Mouse (Mus musculus) forebrain, embryonic 10.5 days (tissue): ENCODE data around the gene Gm9887. TPM values are rescaled to one million over a fixed set of nuclear protein-coding genes. Genes with fewer than 3 reads are reported as not detected.
"Not testable (repeated sequence)": the region's sequence is repeated elsewhere in the genome, so short reads cannot be mapped to it uniquely, and the experiment has no call there.

Experiments
- DNase-seq: peaks from one replicate; pipeline ENCODE4 v3.0.0-alpha.2; 2017; ENCODE audit warnings: low spot score; ENCODE audit errors: extremely low spot score
- H3K27ac ChIP-seq: fragments of 300-500 bp; sonication (generic); 2 replicates; pipeline ENCODE4 v1.5.1; 2016; ENCODE audit warnings: mild to moderate bottlenecking
- H3K27me3 ChIP-seq: fragments of 300-500 bp; sonication (generic); 2 replicates; pipeline ENCODE4 v1.6.1; 2016; ENCODE audit warnings: mild to moderate bottlenecking; ENCODE audit not compliant: poor library complexity, severe bottlenecking
- H3K36me3 ChIP-seq: fragments of 300-500 bp; sonication (generic); replicated peaks from 2 replicates; pipeline ENCODE4 v1.6.1; 2016; ENCODE audit warnings: mild to moderate bottlenecking, moderate library complexity
- H3K4me1 ChIP-seq: fragments of 300-500 bp; sonication (generic); 2 replicates; pipeline ENCODE4 v1.6.1; 2016
- H3K4me3 ChIP-seq: fragments of 300-500 bp; sonication (generic); 2 replicates; pipeline ENCODE4 v1.5.1; 2016; ENCODE audit warnings: mild to moderate bottlenecking, moderate library complexity
- H3K9me3 ChIP-seq: fragments of 300-500 bp; sonication (generic); 2 replicates; pipeline ENCODE4 v1.6.1; 2016; ENCODE audit warnings: mild to moderate bottlenecking, moderate library complexity
- WGBS: fragments of 180-500 bp; shearing (Covaris S2); methylation state at CpG from one replicate; pipeline ENCODE4 v1.1.7; 2016; 5-methylcytosine and 5-hydroxymethylcytosine counted together
- polyA plus RNA-seq: library from polyadenylated mRNA; unstranded; fragments of >200 nt; fragmentation: Nextera tagmentation; extraction: Ambion mirVana; gene quantifications from 2 replicates; pipeline ENCODE4 v1.2.1, GENCODE M21; 2016

Gm9887 gene
- polyA plus RNA-seq, 1 experiment from 2014 or later: 1.2 TPM

GRCm38 (mm10) chr12:69402100-69402499, 29.8 kb upstream of the Gm9887 start:
- H3K4me1 ChIP-seq: no peaks in the 10 kb centered on the region
- H3K4me3 ChIP-seq: no peak overlapping the region
- WGBS: 71% methylated on average over 9 of the region's 9 CpGs
- no peaks in the 10 kb centered on the region for H3K9me3 ChIP-seq
- H3K36me3 ChIP-seq: no peaks in the 10 kb centered on the region
- no peaks in the 10 kb centered on the region for H3K27me3 ChIP-seq
- H3K27ac ChIP-seq: no peak overlapping the region
- DNase-seq: no peak

DNA sequence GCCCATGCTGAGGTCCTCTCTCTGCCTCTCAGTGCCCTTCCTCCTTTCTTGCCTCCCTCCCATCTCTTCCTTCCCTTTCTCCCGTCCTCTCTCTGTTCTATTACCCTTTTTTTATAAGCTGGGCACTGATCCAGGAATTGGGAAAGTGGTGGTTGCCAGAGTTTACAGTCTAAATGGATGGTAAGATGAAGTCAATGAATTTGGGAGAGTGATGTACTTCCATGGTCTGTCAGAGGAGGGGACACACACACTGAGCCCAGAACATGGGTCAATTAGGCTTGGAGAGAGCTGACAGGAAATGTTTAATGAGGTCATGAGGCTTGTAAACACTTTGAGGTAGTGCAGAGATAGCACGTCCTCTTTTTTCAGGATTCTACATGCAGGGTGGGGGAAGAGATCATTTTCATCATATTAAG, 28.6 kb upstream of the Gm9887 start:
- Histone ChIP-seq H3K4me3 (no peak overlapping the region), H3K36me3 (no peaks in the 10 kb centered on the region), H3K9me3 (no peaks in the 10 kb centered on the region), H3K4me1 (no peaks in the 10 kb centered on the region), H3K27me3 (no peaks in the 10 kb centered on the region), H3K27ac (no peak overlapping the region)
- no peak for DNase-seq
- WGBS: 54% methylated on average over 2 of the region's 2 CpGs

- H3K4me3 ChIP-seq: no peak overlapping the region
Observed at GRCm38 (mm10) chr12:69400367-69400766, 28.1 kb upstream of the Gm9887 start.

DNA sequence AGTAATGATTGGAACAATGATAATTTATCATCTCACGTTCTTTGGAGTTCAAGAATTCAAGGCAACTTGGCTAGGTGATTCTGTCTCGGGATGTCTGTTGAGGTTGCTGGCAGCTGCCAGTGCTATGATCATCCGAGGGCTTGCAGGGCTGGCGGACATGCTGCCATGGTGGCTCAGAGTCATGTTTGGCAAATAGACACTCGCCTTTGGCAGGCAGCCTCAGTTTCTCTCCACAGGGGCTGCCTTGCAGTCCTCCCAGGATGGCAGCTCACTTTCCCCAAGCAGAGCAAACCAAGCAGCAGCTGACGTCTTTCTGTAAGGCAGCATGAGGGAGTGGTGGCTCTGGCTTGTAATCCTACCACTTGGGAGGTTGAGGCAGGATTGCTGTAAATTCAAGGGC, 22.2 kb upstream of the Gm9887 start:
- H3K4me1 ChIP-seq: no peaks in the 10 kb centered on the region
- H3K27ac ChIP-seq: no peak overlapping the region
- no peaks in the 10 kb centered on the region for H3K9me3 ChIP-seq
- 85% methylated on average over 6 of the region's 6 CpGs for WGBS
- H3K27me3 ChIP-seq: no peaks in the 10 kb centered on the region
- H3K4me3 ChIP-seq: no peak overlapping the region
- H3K36me3 ChIP-seq: no peaks in the 10 kb centered on the region
- DNase-seq: no peak

More at GRCm38 (mm10) chr12:69400367-69400766, 28.1 kb upstream of the Gm9887 start:
- Histone ChIP-seq H3K36me3 (no peaks in the 10 kb centered on the region), H3K4me1 (no peaks in the 10 kb centered on the region), H3K27ac (no peak overlapping the region), H3K9me3 (no peaks in the 10 kb centered on the region), H3K27me3 (no peaks in the 10 kb centered on the region)
- no peak for DNase-seq
- 89% methylated on average over 4 of the region's 4 CpGs for WGBS

DNA sequence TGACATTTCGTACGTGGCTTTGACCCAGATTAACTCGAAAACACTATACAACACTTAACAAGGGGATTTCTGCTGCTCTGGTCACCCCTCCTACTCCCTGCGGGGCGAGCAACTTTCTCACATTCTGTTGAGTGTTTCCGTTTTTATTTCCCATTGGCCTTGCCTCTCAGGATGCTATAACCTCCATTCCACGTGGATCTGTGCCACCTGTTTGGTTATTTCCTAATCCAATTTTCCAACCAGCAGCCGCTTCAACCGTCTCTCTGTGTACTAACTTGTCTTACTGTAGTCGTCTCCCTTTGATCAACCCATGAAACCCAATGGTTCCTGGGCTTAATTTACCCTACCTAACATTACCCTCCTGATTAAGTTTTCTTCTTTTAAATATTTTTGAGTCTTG, 20.8 kb upstream of the Gm9887 start:
- Histone ChIP-seq H3K27me3 (no peaks in the 10 kb centered on the region), H3K4me3 (no peak overlapping the region), H3K9me3 (no peaks in the 10 kb centered on the region), H3K36me3 (no peaks in the 10 kb centered on the region), H3K4me1 (no peaks in the 10 kb centered on the region), H3K27ac (no peak overlapping the region)
- 82% methylated on average over 10 of the region's 10 CpGs for WGBS
- no peak for DNase-seq

GRCm38 (mm10) chr12:69390000-69390698, 17.9 kb upstream of the Gm9887 start:
- 80% methylated on average over 7 of the region's 7 CpGs for WGBS
- peaks cover 3% of the 10 kb centered on the region for H3K4me1 ChIP-seq
- no peaks in the 10 kb centered on the region for H3K9me3 ChIP-seq
- DNase-seq: no peak
- no peak overlapping the region for H3K4me3 ChIP-seq
- no peaks in the 10 kb centered on the region for H3K36me3 ChIP-seq
- H3K27me3 ChIP-seq: no peaks in the 10 kb centered on the region
- H3K27ac ChIP-seq: no peak overlapping the region

- no peak for DNase-seq
- Histone ChIP-seq H3K27ac (no peak overlapping the region), H3K4me1 (peaks cover 3% of the 10 kb centered on the region)
Observed at GRCm38 (mm10) chr12:69389273-69389938, 17.1 kb upstream of the Gm9887 start.

GRCm38 (mm10) chr12:69388321-69388869, 16.1 kb upstream of the Gm9887 start:
- 96% methylated on average over 10 of the region's 10 CpGs for WGBS
- H3K27ac ChIP-seq: no peak overlapping the region
- no peaks in the 10 kb centered on the region for H3K36me3 ChIP-seq
- no peaks in the 10 kb centered on the region for H3K9me3 ChIP-seq
- H3K4me1 ChIP-seq: peaks cover 3% of the 10 kb centered on the region
- DNase-seq: no peak
- no peaks in the 10 kb centered on the region for H3K27me3 ChIP-seq
- H3K4me3 ChIP-seq: no peak overlapping the region

More at GRCm38 (mm10) chr12:69389273-69389938, 17.1 kb upstream of the Gm9887 start:
- 75% methylated on average over 7 of the region's 7 CpGs for WGBS
- no peaks in the 10 kb centered on the region for H3K36me3 ChIP-seq
- H3K9me3 ChIP-seq: no peaks in the 10 kb centered on the region
- H3K27me3 ChIP-seq: no peaks in the 10 kb centered on the region
- no peak overlapping the region for H3K4me3 ChIP-seq

GRCm38 (mm10) chr12:69386281-69386732, 14.0 kb upstream of the Gm9887 start:
- not testable (repeated sequence) for H3K36me3 ChIP-seq, DNase-seq, H3K4me1 ChIP-seq, H3K4me3 ChIP-seq, H3K27me3 ChIP-seq, H3K27ac ChIP-seq, H3K9me3 ChIP-seq
- 73% methylated on average over 12 of the region's 12 CpGs for WGBS

DNA sequence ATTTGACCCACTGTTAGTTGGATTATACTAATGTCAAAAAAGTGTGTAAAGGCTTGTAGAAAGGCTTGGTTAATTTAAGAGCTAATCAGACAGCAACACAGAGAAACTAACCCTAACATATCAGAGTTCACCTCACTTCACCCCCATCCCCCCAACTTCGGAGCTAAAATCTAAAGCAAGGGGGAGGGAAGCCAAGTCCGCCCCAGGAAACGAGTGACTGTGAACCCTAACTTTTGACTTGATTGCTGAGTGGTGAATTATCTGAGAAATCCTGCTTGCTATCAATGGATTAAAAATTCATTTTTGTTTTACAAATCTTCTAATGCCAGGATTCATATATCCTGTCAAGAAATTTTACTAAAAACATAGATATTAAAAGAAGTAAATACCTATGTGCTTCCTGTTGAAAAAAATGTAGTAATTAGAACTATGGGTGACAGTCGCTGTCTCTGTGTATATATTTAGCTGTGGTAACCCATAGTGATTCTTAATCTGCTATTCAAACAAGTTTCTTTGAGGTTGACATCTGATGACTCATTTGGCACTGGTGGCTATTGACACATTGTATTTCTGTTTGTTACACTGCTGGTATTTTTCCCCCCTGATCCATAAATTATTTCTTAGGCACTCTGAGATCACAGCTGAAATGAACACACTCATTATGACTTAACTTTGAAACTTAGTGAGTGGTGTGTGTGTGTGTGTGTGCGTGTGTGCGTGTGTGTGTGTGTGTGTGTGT, 13.5 kb upstream of the Gm9887 start:
- Histone ChIP-seq H3K27me3 (no peaks in the 10 kb centered on the region), H3K36me3 (0 out of 2 replicates have a peak, but pooled peaks cover 4% of the 10 kb centered on the region), H3K9me3 (no peaks in the 10 kb centered on the region), H3K4me1 (peaks cover 3% of the 10 kb centered on the region), H3K4me3 (no peak overlapping the region), H3K27ac (no peak overlapping the region)
- 83% methylated on average over 6 of the region's 6 CpGs for WGBS
- DNase-seq: no peak

DNA sequence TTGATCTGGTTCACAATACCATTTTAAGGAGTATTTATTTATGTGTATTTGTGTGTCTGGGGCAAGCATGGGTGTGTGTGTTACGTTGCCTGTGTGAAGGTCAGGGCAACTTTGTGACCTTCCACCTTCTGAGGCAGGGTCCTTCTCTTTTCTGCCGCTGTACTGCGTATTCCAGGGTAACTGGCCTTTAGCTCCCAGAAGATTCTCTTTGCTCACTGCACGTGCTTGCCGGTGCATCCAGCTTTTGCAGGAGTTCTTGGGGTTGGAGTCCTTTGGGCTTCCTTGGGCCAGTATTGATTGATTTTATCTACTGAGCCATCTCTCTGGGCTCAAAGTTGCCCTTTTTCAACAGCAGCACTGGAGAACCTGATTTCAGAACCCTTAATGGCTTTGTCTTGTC, 12.3 kb upstream of the Gm9887 start:
- WGBS: 91% methylated on average over 5 of the region's 5 CpGs

DNA sequence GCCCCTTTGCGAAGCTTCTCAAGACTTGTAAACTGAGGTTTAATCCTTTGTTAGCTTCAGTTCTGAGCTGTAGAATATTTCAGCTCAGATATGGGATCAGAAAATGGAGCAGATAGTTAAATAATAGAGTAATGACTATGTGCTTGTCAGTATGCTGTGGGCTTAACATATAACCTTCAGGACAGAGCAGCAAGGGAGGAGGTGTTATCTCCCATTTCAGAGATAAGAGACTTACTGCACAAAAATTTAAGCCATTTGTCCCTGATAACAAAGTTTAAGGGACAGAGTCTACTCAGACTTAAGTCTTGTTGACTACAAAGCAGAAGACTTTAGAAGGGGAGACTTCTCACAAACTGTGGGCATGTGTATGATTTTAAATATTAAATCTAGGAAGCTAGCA, 10.6 kb upstream of the Gm9887 start:
- Histone ChIP-seq H3K36me3 (peaks cover 22% of the 10 kb centered on the region), H3K27me3 (no peaks in the 10 kb centered on the region), H3K27ac (no peak overlapping the region), H3K4me3 (no peak overlapping the region), H3K4me1 (peaks cover 3% of the 10 kb centered on the region), H3K9me3 (no peaks in the 10 kb centered on the region)
- DNase-seq: no peak
- 96% methylated on average over 1 of the region's 1 CpGs for WGBS

More for the DNA sequence above, 12.3 kb upstream of the Gm9887 start:
- Histone ChIP-seq H3K36me3 (peaks cover 8% of the 10 kb centered on the region; the same call in 1 of the 2 replicates), H3K4me1 (peaks cover 3% of the 10 kb centered on the region), H3K27me3 (no peaks in the 10 kb centered on the region), H3K27ac (no peak overlapping the region), H3K4me3 (no peak overlapping the region), H3K9me3 (no peaks in the 10 kb centered on the region)
- DNase-seq: no peak
